Mouse (Mus musculus) olfactory bulb, adult 2 months (tissue): ENCODE measurements around the gene Nln. TPM values are rescaled to one million over a fixed set of nuclear protein-coding genes. Genes with fewer than 3 reads are reported as not detected.

Source experiments
- H3K27ac ChIP-seq: fragments of 200-500 bp; 2 replicates; pipeline ENCODE4 v1.5.1; 2012; ENCODE audit warnings: low read depth, low read length; ENCODE audit not compliant: insufficient read depth
- H3K4me1 ChIP-seq: fragments of 200-500 bp; 2 replicates; pipeline ENCODE4 v1.6.1; 2012; ENCODE audit warnings: low read length; ENCODE audit not compliant: control insufficient read depth, insufficient read depth
- H3K4me3 ChIP-seq: fragments of 200-500 bp; 2 replicates; pipeline ENCODE4 v1.5.1; 2012; ENCODE audit warnings: mild to moderate bottlenecking, low read depth, low read length, moderate library complexity; ENCODE audit not compliant: insufficient read depth
- CTCF ChIP-seq: fragments of 200-500 bp; IDR thresholded peaks from 2 replicates; pipeline ENCODE4 v1.5.1; 2012; ENCODE audit warnings: low read depth, mild to moderate bottlenecking, low read length, moderate library complexity; ENCODE audit not compliant: insufficient read depth
- POLR2A ChIP-seq: fragments of 200-500 bp; IDR thresholded peaks from 2 replicates; pipeline ENCODE4 v1.6.1; 2012; ENCODE audit warnings: mild to moderate bottlenecking, low read depth, low read length, moderate library complexity; ENCODE audit not compliant: insufficient read depth
- WGBS: fragments of 180-500 bp; shearing (Covaris S2); methylation state at CpG from one replicate; pipeline ENCODE4 v1.1.7; 2018; 5-methylcytosine and 5-hydroxymethylcytosine counted together
- polyA plus RNA-seq: library from polyadenylated mRNA; stranded (reverse); fragments of >200 nt; gene quantifications from 2 replicates; pipeline ENCODE4 v1.2.4, GENCODE M21; 2012; ENCODE audit warnings: low replicate concordance; ENCODE audit not compliant: missing spikeins, insufficient read depth, insufficient read length

Nln gene
- polyA plus RNA-seq, 1 experiment: not detected

GRCm38 (mm10) chr13:103985510-103986278 is 123.7 kb downstream of the Nln start:
- H3K4me3 ChIP-seq: no peak overlapping the region
- peaks cover 3% of the 10 kb centered on the region; the same call in 1 of the 2 replicates for H3K4me1 ChIP-seq
- WGBS: 66% methylated on average over 20 of the region's 20 CpGs
- no peak for TF ChIP-seq POLR2A
- no peak for TF ChIP-seq CTCF
- H3K27ac ChIP-seq: no peak overlapping the region

- TF ChIP-seq CTCF (no peak), POLR2A (no peak)
- WGBS: 96% methylated on average over 3 of the region's 3 CpGs
- no peak overlapping the region for H3K4me3 ChIP-seq
Measured at GRCm38 (mm10) chr13:103982376-103982775, 127.0 kb downstream of the Nln start.

GRCm38 (mm10) chr13:103980414-103980813 is 129.0 kb downstream of the Nln start:
- TF ChIP-seq CTCF (no peak), POLR2A (no peak)
- H3K4me1 ChIP-seq: peaks cover under 1% of the 10 kb centered on the region; the same call in 1 of the 2 replicates
- no peak overlapping the region for H3K4me3 ChIP-seq
- no peak overlapping the region for H3K27ac ChIP-seq
- WGBS: 97% methylated on average over 5 of the region's 5 CpGs

More at GRCm38 (mm10) chr13:103982376-103982775, 127.0 kb downstream of the Nln start:
- Histone ChIP-seq H3K27ac (no peak overlapping the region), H3K4me1 (peaks cover 3% of the 10 kb centered on the region; the same call in 1 of the 2 replicates)

- no peaks in the 10 kb centered on the region for H3K4me1 ChIP-seq
- no peak overlapping the region for H3K4me3 ChIP-seq
- H3K27ac ChIP-seq: no peak overlapping the region
- WGBS: 64% methylated on average over 5 of the region's 5 CpGs
- TF ChIP-seq CTCF (no peak), POLR2A (no peak)
Measured at GRCm38 (mm10) chr13:103978286-103978866, 131.0 kb downstream of the Nln start.

GRCm38 (mm10) chr13:103977844-103978243 is 131.6 kb downstream of the Nln start:
- Histone ChIP-seq H3K27ac (no peak overlapping the region), H3K4me1 (no peaks in the 10 kb centered on the region), H3K4me3 (no peak overlapping the region)
- 61% methylated on average over 6 of the region's 6 CpGs for WGBS
- TF ChIP-seq CTCF (no peak), POLR2A (no peak)

GRCm38 (mm10) chr13:103976181-103976724 is 133.2 kb downstream of the Nln start:
- Histone ChIP-seq H3K27ac (no peak overlapping the region), H3K4me1 (no peaks in the 10 kb centered on the region), H3K4me3 (no peak overlapping the region)
- 87% methylated on average over 4 of the region's 4 CpGs for WGBS
- TF ChIP-seq POLR2A (no peak), CTCF (no peak)

GRCm38 (mm10) chr13:103975101-103975500 is 134.3 kb downstream of the Nln start:
- Histone ChIP-seq H3K4me3 (no peak overlapping the region), H3K27ac (no peak overlapping the region), H3K4me1 (no peaks in the 10 kb centered on the region)
- no peak for TF ChIP-seq CTCF
- no peak for TF ChIP-seq POLR2A
- WGBS: 91% methylated on average over 10 of the region's 10 CpGs

GRCm38 (mm10) chr13:103973977-103974376 is 135.4 kb downstream of the Nln start:
- no peak for TF ChIP-seq CTCF
- no peak for TF ChIP-seq POLR2A
- H3K4me3 ChIP-seq: no peak overlapping the region
- no peaks in the 10 kb centered on the region for H3K4me1 ChIP-seq
- 83% methylated on average over 5 of the region's 5 CpGs for WGBS
- H3K27ac ChIP-seq: no peak overlapping the region

Other genes with a start within 250 kb of the Nln start
- not detected in 2 replicates for gene Erbin, start 189.1 kb downstream of the Nln start, polyA plus RNA-seq
- gene Sgtb, start 127 bp upstream of the Nln start, polyA plus RNA-seq: 133 TPM in 1 of 2 replicates, not detected in the other
- gene Trappc13, start 68.9 kb upstream of the Nln start, polyA plus RNA-seq: not detected in 2 replicates
- gene Trim23, start 69.2 kb upstream of the Nln start, polyA plus RNA-seq: not detected in 2 replicates
- gene Cenpk, start 119.0 kb upstream of the Nln start, polyA plus RNA-seq: not detected in 2 replicates
- gene Ppwd1, start 119.2 kb upstream of the Nln start, polyA plus RNA-seq: not detected in 2 replicates
- not detected in 2 replicates for gene Adamts6, start 178.2 kb upstream of the Nln start, polyA plus RNA-seq